Mouse (Mus musculus): ENCODE data around the gene Cacng6. TPM values are rescaled to one million over a fixed set of nuclear protein-coding genes. Genes with fewer than 3 reads are reported as not detected.
"Not testable (repeated sequence)": the region's sequence is repeated elsewhere in the genome, so short reads cannot be mapped to it uniquely, and the experiment has no call there.

Gene Cacng6
- polyA plus RNA-seq, 1 experiment from 2014 or later, result 2.2 TPM

DNA sequence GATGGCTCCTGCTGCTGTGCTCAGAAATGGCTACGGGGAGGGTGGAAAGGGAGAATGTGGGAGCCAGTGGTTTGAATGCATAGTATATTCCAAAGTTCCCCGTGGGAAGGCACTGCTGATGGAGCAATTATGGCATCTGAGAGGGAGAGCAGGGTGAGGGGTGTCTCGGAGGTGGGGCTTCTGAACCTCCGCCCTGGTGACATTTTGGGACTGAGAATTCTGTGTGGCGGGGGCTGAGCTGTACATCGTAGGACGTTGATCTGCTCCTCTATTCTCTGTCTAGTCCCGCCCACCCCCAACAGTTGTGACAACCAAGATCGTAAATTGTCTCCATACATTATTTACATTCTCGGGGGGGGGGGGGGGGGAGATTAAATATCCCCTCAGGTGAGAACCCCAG, 26.6 kb upstream of the Cacng6 start:
- no peak for ATAC-seq (ENCODE audit: insufficient number of reproducible peaks, insufficient read depth, low FRiP score, low TSS enrichment)
- Histone ChIP-seq H3K27me3 (no peaks in the 10 kb centered on the region), H3K4me3 (no peak overlapping the region), H3K4me1 (peaks cover 3% of the 10 kb centered on the region; the same call in 1 of the 2 replicates), H3K9ac (no peak overlapping the region), H3K27ac (no peak overlapping the region), H3K4me2 (replicated peaks) (no peak overlapping the region), H3K9me3 (no peaks in the 10 kb centered on the region), H3K36me3 (peaks cover 10% of the 10 kb centered on the region)
- WGBS, result 72% methylated on average over 10 of the region's 10 CpGs

DNA sequence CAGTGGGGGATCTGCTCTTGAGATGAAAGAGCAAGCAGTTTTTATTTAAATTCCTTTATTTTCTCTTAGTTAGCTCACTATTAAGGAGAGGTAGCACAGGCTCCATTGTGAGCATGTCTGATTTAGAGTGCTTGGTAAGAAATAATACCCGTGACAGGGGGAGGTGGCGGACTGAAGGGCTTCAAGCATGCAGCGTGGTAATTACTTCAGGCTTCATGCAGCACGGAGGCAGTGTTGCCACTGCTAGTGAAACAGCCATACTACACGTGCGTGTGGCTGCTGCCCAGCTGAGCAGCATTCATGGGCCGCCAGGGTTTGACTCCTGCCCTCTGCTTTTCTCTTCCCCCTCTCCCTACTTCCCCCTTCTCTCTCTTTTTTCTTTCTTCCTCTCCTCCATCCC, 26.2 kb upstream of the Cacng6 start:
- ATAC-seq (ENCODE audit: insufficient number of reproducible peaks, insufficient read depth, low FRiP score, low TSS enrichment), result no peak
- H3K4me2 ChIP-seq (replicated peaks), result no peak overlapping the region
- no peak overlapping the region for H3K9ac ChIP-seq
- H3K4me3 ChIP-seq, result no peak overlapping the region
- H3K27ac ChIP-seq, result no peak overlapping the region
- H3K27me3 ChIP-seq, result no peaks in the 10 kb centered on the region
- 34% methylated on average over 7 of the region's 7 CpGs for WGBS
- H3K4me1 ChIP-seq, result no peaks in the 10 kb centered on the region
- no peaks in the 10 kb centered on the region for H3K9me3 ChIP-seq
- peaks cover 10% of the 10 kb centered on the region for H3K36me3 ChIP-seq

DNA sequence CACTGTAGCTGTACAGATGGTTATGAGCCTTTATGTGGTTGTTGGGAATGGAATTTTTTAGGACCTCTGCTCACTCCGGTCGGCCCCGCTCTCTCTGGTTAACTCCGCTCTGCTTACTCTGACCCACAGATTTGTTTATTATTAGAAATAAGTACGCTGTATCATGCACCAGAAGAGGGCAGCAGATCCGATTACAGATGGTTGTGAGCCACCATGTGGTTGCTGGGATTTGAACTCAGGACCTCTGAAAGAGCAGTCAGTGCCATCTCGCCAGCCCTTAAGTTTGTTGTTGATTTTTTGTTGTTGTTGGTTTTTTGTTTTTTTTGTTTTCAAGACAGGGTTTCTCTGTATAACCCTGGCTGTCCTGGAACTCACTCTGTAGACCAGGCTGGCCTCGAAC, 25.6 kb upstream of the Cacng6 start:
- not testable (repeated sequence) for H3K9me3 ChIP-seq; H3K27ac ChIP-seq; H3K4me1 ChIP-seq; ATAC-seq (ENCODE audit: insufficient number of reproducible peaks, insufficient read depth, low FRiP score, low TSS enrichment); H3K4me2 ChIP-seq (replicated peaks); H3K36me3 ChIP-seq; H3K9ac ChIP-seq; H3K4me3 ChIP-seq; H3K27me3 ChIP-seq
- 90% methylated on average over 8 of the region's 8 CpGs for WGBS

DNA sequence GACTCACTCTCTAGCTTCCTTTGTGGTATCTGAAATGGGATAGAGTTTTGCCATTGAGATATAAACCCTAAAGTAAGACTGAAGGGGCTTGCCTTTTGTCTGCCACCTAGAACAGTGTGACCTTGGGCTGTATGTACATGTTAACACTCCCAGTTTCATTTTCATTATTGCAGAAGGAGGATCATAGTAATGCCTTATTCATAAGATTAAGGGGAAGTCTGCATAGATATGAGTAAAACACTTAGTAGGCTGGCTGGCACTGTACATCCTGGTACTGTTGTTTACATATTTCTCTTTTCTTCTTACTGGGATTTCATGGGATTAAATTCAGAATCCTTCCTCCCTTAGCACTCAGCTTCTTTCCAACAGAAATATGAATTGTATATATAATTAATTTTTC, 24.1 kb upstream of the Cacng6 start:
- H3K4me3 ChIP-seq, result no peak overlapping the region
- H3K27ac ChIP-seq, result no peak overlapping the region
- no peaks in the 10 kb centered on the region for H3K9me3 ChIP-seq
- no peak overlapping the region for H3K9ac ChIP-seq
- no peak for ATAC-seq (ENCODE audit: insufficient number of reproducible peaks, insufficient read depth, low FRiP score, low TSS enrichment)
- H3K4me2 ChIP-seq (replicated peaks), result no peak overlapping the region
- no peaks in the 10 kb centered on the region for H3K36me3 ChIP-seq
- no peaks in the 10 kb centered on the region for H3K4me1 ChIP-seq
- H3K27me3 ChIP-seq, result no peaks in the 10 kb centered on the region

DNA sequence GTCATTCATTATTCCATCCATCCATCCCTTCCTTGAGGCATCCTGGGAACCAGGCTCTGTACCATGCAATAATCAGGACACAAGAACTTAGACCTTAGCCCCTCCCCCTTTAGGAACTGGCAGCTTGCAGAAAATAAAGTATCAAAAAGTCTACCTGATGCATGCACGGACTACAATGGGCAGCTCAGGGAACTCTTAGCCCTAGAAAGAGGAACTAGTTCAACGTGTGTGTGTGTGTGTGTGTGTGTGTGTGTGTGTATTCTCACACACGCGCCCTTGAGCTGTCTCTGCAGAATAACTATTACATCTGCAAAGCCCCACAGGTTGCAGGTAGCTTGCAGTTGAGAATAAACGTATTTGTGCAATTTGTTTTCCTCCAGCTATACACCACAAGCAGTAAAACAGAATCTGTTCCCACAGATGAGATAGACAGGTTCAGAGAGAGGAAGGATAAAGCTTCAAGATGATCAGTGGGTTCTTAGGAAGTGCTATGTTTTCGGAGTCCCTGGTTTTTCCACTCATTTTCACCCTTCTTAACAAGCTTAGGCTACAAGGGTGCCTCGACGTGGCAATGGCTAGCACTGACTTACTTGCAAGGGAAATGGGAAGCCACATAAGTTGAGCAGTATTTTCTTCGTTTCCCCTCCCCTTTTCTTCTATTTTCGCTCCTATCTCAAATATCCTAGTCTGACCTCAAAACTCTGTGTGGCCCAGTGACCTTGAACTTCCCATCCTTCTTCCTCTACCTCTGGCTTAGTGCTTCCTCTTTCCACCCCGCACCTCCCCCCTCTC, 14.1 kb upstream of the Cacng6 start:
- no peak overlapping the region for H3K9ac ChIP-seq
- H3K27ac ChIP-seq, result no peak overlapping the region
- H3K4me2 ChIP-seq (replicated peaks), result no peak overlapping the region
- ATAC-seq (ENCODE audit: insufficient number of reproducible peaks, insufficient read depth, low FRiP score, low TSS enrichment), result no peak
- H3K36me3 ChIP-seq, result no peaks in the 10 kb centered on the region
- no peak overlapping the region for H3K4me3 ChIP-seq
- no peaks in the 10 kb centered on the region for H3K9me3 ChIP-seq
- H3K27me3 ChIP-seq, result peaks cover 36% of the 10 kb centered on the region
- 63% methylated on average over 11 of the region's 11 CpGs for WGBS
- 0 out of 2 replicates have a peak, but pooled peaks cover 4% of the 10 kb centered on the region for H3K4me1 ChIP-seq

DNA sequence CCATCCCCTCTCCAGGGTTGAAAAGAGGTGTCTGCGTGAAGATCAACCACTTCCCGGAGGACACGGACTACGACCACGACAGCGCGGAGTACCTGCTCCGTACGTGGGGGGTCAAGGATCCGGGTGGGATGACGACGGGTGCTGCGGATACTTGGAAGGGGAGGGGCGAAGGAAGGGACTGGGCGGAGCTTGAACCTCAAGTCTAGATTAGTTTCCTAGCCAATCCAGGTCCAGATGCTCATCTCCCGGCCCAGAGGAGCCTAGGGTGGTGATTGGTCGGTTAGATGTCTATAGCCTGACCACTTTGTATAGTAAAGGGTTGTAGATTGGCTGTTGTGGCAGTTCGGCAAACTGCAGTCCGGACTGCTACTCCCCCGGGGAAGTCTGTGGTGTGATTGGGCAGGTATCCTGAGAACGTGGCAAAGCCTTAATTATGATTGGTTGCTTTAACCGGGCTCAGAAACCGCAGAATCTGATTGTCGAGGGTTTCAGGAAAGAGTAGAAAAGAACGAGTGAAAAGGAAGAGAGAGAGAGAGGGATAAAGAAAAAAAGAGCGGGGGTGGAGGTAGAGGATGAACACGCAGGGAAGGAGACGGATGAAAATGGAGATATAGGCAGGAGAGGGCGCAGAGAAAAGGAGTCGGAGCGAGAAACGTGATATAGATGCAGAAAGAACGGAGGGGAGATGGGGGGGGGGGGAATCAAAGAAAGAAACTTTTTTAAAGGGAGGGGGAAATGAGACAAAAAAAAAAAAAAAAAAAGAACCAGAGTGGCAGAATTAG, 12.6 kb upstream of the Cacng6 start:
- Histone ChIP-seq H3K9me3 (no peaks in the 10 kb centered on the region), H3K4me1 (0 out of 2 replicates have a peak, but pooled peaks cover 10% of the 10 kb centered on the region), H3K27ac (no peak overlapping the region), H3K9ac (peak overlapping the region; percentile 47; the same call in 1 of the 2 replicates), H3K4me2 (replicated peaks) (peak overlapping the region; percentile 73), H3K4me3 (peak overlapping the region; percentile 44), H3K36me3 (no peaks in the 10 kb centered on the region), H3K27me3 (peaks cover 50% of the 10 kb centered on the region)
- under 1% methylated on average over 33 of the region's 33 CpGs for WGBS
- ATAC-seq (ENCODE audit: insufficient number of reproducible peaks, insufficient read depth, low FRiP score, low TSS enrichment), result peak; percentile 90

DNA sequence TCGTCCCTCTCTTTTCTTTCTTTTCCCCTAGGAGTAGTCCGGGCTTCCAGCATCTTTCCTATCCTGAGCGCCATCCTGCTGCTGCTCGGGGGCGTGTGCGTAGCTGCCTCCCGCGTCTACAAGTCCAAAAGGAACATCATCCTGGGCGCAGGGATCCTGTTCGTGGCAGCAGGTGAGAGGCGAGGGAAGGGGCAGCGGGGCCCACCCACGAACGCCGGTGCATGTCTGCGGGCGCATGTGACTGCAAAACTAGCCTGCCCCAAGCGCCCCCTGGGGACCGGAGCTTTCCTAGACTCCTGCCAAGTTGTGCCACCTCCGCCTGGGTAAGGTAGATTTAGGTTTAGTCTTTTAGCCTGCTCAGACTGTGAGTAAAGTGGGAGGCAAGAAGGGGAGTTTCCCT, 12.0 kb upstream of the Cacng6 start:
- ATAC-seq (ENCODE audit: insufficient number of reproducible peaks, insufficient read depth, low FRiP score, low TSS enrichment), result no peak
- Histone ChIP-seq H3K9ac (peak overlapping the region; percentile 47; the same call in 1 of the 2 replicates), H3K27ac (no peak overlapping the region), H3K4me3 (peak overlapping the region; percentile 44), H3K27me3 (peaks cover 57% of the 10 kb centered on the region), H3K4me2 (replicated peaks) (peak overlapping the region; percentile 73), H3K36me3 (no peaks in the 10 kb centered on the region), H3K4me1 (0 out of 2 replicates have a peak, but pooled peaks cover 10% of the 10 kb centered on the region), H3K9me3 (no peaks in the 10 kb centered on the region)
- 2% methylated on average over 20 of the region's 20 CpGs for WGBS

DNA sequence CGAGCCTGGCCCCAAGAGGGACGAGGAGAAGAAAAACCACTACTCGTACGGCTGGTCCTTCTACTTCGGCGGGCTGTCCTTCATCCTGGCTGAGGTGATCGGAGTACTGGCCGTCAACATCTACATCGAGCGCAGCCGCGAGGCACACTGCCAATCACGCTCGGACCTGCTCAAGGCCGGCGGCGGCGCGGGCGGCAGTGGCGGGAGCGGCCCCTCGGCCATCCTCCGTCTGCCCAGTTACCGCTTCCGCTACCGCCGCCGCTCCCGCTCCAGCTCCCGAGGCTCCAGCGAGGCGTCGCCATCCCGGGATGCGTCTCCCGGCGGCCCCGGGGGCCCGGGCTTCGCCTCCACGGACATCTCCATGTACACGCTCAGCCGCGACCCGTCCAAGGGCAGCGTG, 9.1 kb upstream of the Cacng6 start:
- WGBS, result 1% methylated on average over 47 of the region's 47 CpGs
- Histone ChIP-seq H3K36me3 (no peaks in the 10 kb centered on the region), H3K4me1 (0 out of 2 replicates have a peak, but pooled peaks cover 10% of the 10 kb centered on the region), H3K4me2 (replicated peaks) (peak overlapping the region; percentile 95), H3K4me3 (peak overlapping the region; percentile 44), H3K27ac (no peak overlapping the region), H3K9me3 (no peaks in the 10 kb centered on the region), H3K9ac (peak overlapping the region; percentile 52), H3K27me3 (peaks cover 63% of the 10 kb centered on the region)
- ATAC-seq (ENCODE audit: insufficient number of reproducible peaks, insufficient read depth, low FRiP score, low TSS enrichment), result no peak

DNA sequence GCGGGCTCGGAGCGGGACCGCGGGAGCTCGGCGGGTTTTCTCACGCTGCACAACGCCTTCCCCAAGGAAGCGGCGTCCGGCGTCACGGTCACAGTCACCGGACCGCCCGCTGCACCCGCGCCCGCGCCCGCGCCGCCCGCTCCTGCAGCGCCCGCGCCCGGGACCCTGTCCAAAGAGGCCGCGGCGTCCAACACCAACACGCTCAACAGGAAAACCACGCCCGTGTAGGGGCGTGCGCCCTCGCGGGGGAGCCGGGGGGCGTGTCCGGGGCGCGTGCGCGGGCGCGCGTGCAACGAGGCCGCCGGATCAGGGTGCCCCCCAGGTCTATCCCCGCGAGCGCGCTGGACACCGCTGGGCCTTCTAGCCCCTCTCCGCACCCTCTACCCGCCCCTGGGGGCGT, 8.6 kb upstream of the Cacng6 start:
- Histone ChIP-seq H3K9ac (peak overlapping the region; percentile 52), H3K27me3 (peaks cover 63% of the 10 kb centered on the region), H3K9me3 (no peaks in the 10 kb centered on the region), H3K27ac (no peak overlapping the region), H3K4me3 (peak overlapping the region; percentile 44), H3K4me2 (replicated peaks) (peak overlapping the region; percentile 95), H3K4me1 (0 out of 2 replicates have a peak, but pooled peaks cover 10% of the 10 kb centered on the region), H3K36me3 (no peaks in the 10 kb centered on the region)
- ATAC-seq (ENCODE audit: insufficient number of reproducible peaks, insufficient read depth, low FRiP score, low TSS enrichment), result no peak
- 0% methylated on average over 49 of the region's 60 CpGs for WGBS

DNA sequence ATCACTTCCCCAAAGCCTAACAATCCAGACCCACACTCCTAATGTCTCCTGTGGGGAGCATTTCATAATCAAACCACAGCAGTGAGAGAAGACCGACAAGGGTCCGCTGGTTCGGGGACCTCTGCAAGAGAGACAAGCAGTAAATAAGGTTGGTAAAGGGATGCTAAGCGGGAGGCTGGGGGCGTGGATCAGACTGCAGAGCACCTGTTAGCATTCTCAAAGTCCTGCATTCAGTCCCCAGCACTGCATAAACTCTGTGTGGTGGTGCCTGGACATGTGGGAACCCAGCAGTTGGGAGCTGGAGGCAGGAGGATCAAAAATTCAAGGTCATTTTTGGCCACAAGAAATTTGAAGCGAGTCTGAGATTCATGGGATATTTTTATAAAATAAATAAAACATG, 4.1 kb upstream of the Cacng6 start:
- H3K9ac ChIP-seq, result no peak overlapping the region
- WGBS, result 35% methylated on average over 6 of the region's 6 CpGs
- H3K4me3 ChIP-seq, result no peak overlapping the region
- H3K4me2 ChIP-seq (replicated peaks), result no peak overlapping the region
- no peak overlapping the region for H3K27ac ChIP-seq
- H3K36me3 ChIP-seq, result no peaks in the 10 kb centered on the region
- no peaks in the 10 kb centered on the region for H3K9me3 ChIP-seq
- H3K4me1 ChIP-seq, result 0 out of 2 replicates have a peak, but pooled peaks cover 6% of the 10 kb centered on the region
- ATAC-seq (ENCODE audit: insufficient number of reproducible peaks, insufficient read depth, low FRiP score, low TSS enrichment), result no peak
- H3K27me3 ChIP-seq, result peaks cover 61% of the 10 kb centered on the region

DNA sequence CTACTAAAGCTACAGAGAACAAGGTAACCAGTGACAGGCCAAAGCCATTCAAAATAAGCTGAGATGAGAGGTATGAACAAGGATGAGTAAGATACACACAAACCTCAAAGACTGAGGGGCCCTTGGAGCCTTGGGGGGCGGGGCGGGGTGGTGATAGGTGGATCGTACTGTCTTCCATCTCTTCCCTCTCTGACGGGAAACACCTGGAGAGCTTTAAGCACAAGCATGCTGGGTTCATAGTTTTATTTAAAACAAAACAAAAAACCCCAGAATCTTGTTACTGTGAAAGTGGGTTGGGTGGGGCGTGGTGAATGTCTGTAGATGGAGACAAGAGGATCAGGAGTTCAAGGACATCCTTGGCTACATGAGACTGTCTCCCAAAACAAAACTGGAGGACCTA, 3.5 kb upstream of the Cacng6 start:
- Histone ChIP-seq H3K27ac (no peak overlapping the region), H3K9me3 (no peaks in the 10 kb centered on the region), H3K36me3 (no peaks in the 10 kb centered on the region), H3K9ac (no peak overlapping the region), H3K27me3 (peaks cover 61% of the 10 kb centered on the region), H3K4me3 (no peak overlapping the region), H3K4me1 (0 out of 2 replicates have a peak, but pooled peaks cover 6% of the 10 kb centered on the region), H3K4me2 (replicated peaks) (no peak overlapping the region)
- no peak for ATAC-seq (ENCODE audit: insufficient number of reproducible peaks, insufficient read depth, low FRiP score, low TSS enrichment)
- WGBS, result 51% methylated on average over 5 of the region's 5 CpGs

DNA sequence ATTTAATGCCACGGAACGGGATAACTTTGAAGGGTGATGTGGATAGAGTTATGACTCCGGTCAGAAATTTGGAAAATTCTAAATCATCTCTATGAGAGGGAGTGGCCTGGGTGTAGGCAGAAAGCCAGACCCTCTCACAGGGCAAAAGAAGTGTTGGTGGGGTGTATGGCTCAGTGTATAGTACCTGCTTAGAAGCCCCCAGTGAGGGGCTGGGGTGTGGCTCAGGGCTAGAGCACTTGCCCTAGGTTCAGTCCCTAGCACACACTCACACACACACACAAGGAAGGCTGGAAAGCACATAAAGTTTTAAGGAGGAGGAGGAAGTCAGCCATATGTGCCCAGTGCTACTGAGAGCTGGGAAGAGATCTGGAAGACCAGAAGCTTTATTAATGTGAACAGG, 2.7 kb upstream of the Cacng6 start:
- no peak overlapping the region for H3K4me2 ChIP-seq (replicated peaks)
- H3K9ac ChIP-seq, result no peak overlapping the region
- no peaks in the 10 kb centered on the region for H3K36me3 ChIP-seq
- no peaks in the 10 kb centered on the region for H3K9me3 ChIP-seq
- H3K27me3 ChIP-seq, result peaks cover 57% of the 10 kb centered on the region
- H3K4me3 ChIP-seq, result no peak overlapping the region
- H3K27ac ChIP-seq, result no peak overlapping the region
- 70% methylated on average over 3 of the region's 3 CpGs for WGBS
- ATAC-seq (ENCODE audit: insufficient number of reproducible peaks, insufficient read depth, low FRiP score, low TSS enrichment), result no peak
- no peaks in the 10 kb centered on the region for H3K4me1 ChIP-seq
